Comparison of ENCODE assay signal across 9 mouse cellular contexts in genomic region chr19:5058801-5059771, GRCm38 (mm10). TPM values are rescaled to one million over a fixed set of nuclear protein-coding genes. Genes with fewer than 3 reads are reported as not detected.
DNase-seq lines count a peak whose midpoint lies in the region; ATAC-seq and TF ChIP-seq lines count a peak whose summit lies in the region.
"Had no signal": no experiment of that assay in that cellular context is flagged by ENCODE, and none has a peak within 500 bp of the region (broad histone marks: within the 10 kb centered on the region; RNA-seq: fewer than 3 reads in every experiment).

No protein-coding gene starts in this region.

- H3K79me2 ChIP-seq in heart, adult 2 months (replicated peaks; ENCODE audit: control insufficient read depth, insufficient read depth, low read length): no peaks in the 10 kb centered on the region

- H3K27me3 ChIP-seq in heart, adult 2 months (ENCODE audit: control insufficient read depth, insufficient read depth, low read length): no peaks in the 10 kb centered on the region
- no peaks in the 10 kb centered on the region; the same call in 1 of the 2 replicates for H3K27me3 ChIP-seq in hindbrain, embryonic 11.5 days (ENCODE audit: control insufficient read depth, insufficient read depth, low read length)

- H3K27ac ChIP-seq in heart, adult 2 months: peak overlapping the region; percentile 36
- H3K27ac ChIP-seq in brown adipose tissue, adult 24 weeks (replicated peaks; ENCODE audit: low read depth, low read length): 0 out of 2 replicates have a peak overlapping the region, but pooled peaks have one; percentile 2
- H3K27ac ChIP-seq in hindbrain, embryonic 11.5 days (ENCODE audit: low read depth, low read length): no peak overlapping the region

- intact Hi-C loops in heart, adult 2 months (cut with DNase I): no loop called here
- intact Hi-C loops in heart, postnatal 36 days (cut with DNase I): no loop called here

- no peaks in the 10 kb centered on the region for H3K9me3 ChIP-seq in hindbrain, embryonic 11.5 days (ENCODE audit: control insufficient read depth, low read length)
- H3K9me3 ChIP-seq: G1E had no signal

- H3K4me1 ChIP-seq in heart, adult 2 months (ENCODE audit: control insufficient read depth, insufficient read depth, low read length): peaks cover 10% of the 10 kb centered on the region
- H3K4me1 ChIP-seq in brown adipose tissue, adult 24 weeks (ENCODE audit: control insufficient read depth, insufficient read depth, insufficient read length, low read length): no peaks in the 10 kb centered on the region
- H3K4me1 ChIP-seq in hindbrain, embryonic 11.5 days (replicated peaks; ENCODE audit: control insufficient read depth, insufficient read depth, low read length): peaks cover 7% of the 10 kb centered on the region

- peak; percentile 34 for ATAC-seq in hindbrain, embryonic 11.5 days (ENCODE audit: low FRiP score)

- no peak overlapping the region for H3K9ac ChIP-seq in heart, adult 2 months (ENCODE audit: low read depth, low read length)
- H3K9ac ChIP-seq in hindbrain, embryonic 11.5 days (ENCODE audit: low read depth, low read length): no peak overlapping the region

- no peak overlapping the region for H3K4me2 ChIP-seq in hindbrain, embryonic 11.5 days (replicated peaks; ENCODE audit: low read depth, low read length)

- no peak overlapping the region for H3K4me3 ChIP-seq in heart, adult 2 months
- no peak overlapping the region for H3K4me3 ChIP-seq in brown adipose tissue, adult 24 weeks (ENCODE audit: insufficient read depth, low read depth, low read length)
- no peak overlapping the region for H3K4me3 ChIP-seq in hindbrain, embryonic 11.5 days (ENCODE audit: low read depth, low read length)

- TF ChIP-seq POLR2A in heart, adult 2 months (IDR thresholded peaks at IDR 0.05; ENCODE audit: insufficient read depth, low read depth, low read length): peak; percentile 12; the same call in 1 of the 2 replicates

- DNase-seq in heart, adult 2 months: peak; percentile 43
- no peak for DNase-seq in heart, postnatal 36 days
- DNase-seq in hindbrain, embryonic 11.5 days (ENCODE audit: low spot score): peak; percentile 27
- peak; percentile 53 for DNase-seq in lung, postnatal 36 days
- no peak for DNase-seq in adipocyte (ENCODE audit: low spot score)
- no peak for DNase-seq in layer of hippocampus, adult 11-12 months (ENCODE audit: low spot score)
- DNase-seq in cerebellum, adult 9-11 months: no peak

- no peak for TF ChIP-seq EP300 in heart, adult 2 months (IDR thresholded peaks at IDR 0.05; ENCODE audit: insufficient read depth, low read depth, low read length)

- 18% methylated on average over 10 of the region's 10 CpGs for WGBS in heart, adult 2 months
- 17% methylated on average over 10 of the region's 10 CpGs for WGBS in hindbrain, embryonic 11.5 days

- no peaks in the 10 kb centered on the region for H3K36me3 ChIP-seq in heart, adult 2 months (ENCODE audit: control insufficient read depth, insufficient read depth, low read length)
- no peaks in the 10 kb centered on the region for H3K36me3 ChIP-seq in hindbrain, embryonic 11.5 days (ENCODE audit: control insufficient read depth, insufficient read depth, low read length)

- TF ChIP-seq CTCF in heart, adult 2 months (IDR thresholded peaks at IDR 0.05): no peak

RNA-seq across cellular contexts. Expression of gene Cd248, which starts 8.8 kb away (rescaled TPM):
- total RNA-seq in heart, adult 2 months (2021): 10 to 100 TPM in 1 of 2 experiments, 1 to 10 TPM in 1; 9.3 to 12.2 TPM
- 18.1 and 20.0 TPM in 2 replicates for polyA plus RNA-seq in heart, adult 2 months (2012; rRNA removed)
- total RNA-seq in heart, postnatal 36 days (2021): 10 to 100 TPM; 13.8 to 15.1 TPM
- 10.7 and 24.4 TPM in 2 replicates for polyA plus RNA-seq in brown adipose tissue, adult 24 weeks (2012; ENCODE audit: insufficient read depth, insufficient read length, missing spikeins)
- 26.8 and 27.9 TPM in 2 replicates for polyA plus RNA-seq in hindbrain, embryonic 11.5 days (2014; fragmentation: Nextera tagmentation; extraction: Ambion mirVana)
- total RNA-seq: G1E had no signal
- polyA plus RNA-seq: G1E had no signal

RNA-seq across cellular contexts. Expression of gene Rin1, which starts 8.8 kb away (rescaled TPM):
- 1 to 10 TPM; 1.2 to 1.8 TPM for total RNA-seq in heart, adult 2 months (2021)
- 2.1 and 3.0 TPM in 2 replicates for polyA plus RNA-seq in heart, adult 2 months (2012; rRNA removed)
- total RNA-seq in heart, postnatal 36 days (2021): 1 to 10 TPM; 1.8 to 2.1 TPM
- polyA plus RNA-seq in brown adipose tissue, adult 24 weeks (2012; ENCODE audit: insufficient read depth, insufficient read length, missing spikeins): not detected in 2 replicates
- polyA plus RNA-seq in hindbrain, embryonic 11.5 days (2014; fragmentation: Nextera tagmentation; extraction: Ambion mirVana): 0.80 and 1.7 TPM in 2 replicates

RNA-seq across cellular contexts. Expression of gene Brms1, which starts 17.9 kb away (rescaled TPM):
- total RNA-seq in heart, adult 2 months (2021): 10 to 100 TPM; 14.3 to 16.9 TPM
- polyA plus RNA-seq in heart, adult 2 months (2012; rRNA removed): 17.0 and 18.1 TPM in 2 replicates
- 10 to 100 TPM; 13.9 to 15.6 TPM for total RNA-seq in heart, postnatal 36 days (2021)
- 9.8 and 15.1 TPM in 2 replicates for polyA plus RNA-seq in brown adipose tissue, adult 24 weeks (2012; ENCODE audit: insufficient read depth, insufficient read length, missing spikeins)
- polyA plus RNA-seq in hindbrain, embryonic 11.5 days (2014; fragmentation: Nextera tagmentation; extraction: Ambion mirVana): 62.0 and 66.1 TPM in 2 replicates

RNA-seq across cellular contexts. Expression of gene AC124502.3, which starts 20.4 kb away (rescaled TPM):
- total RNA-seq in heart, adult 2 months (2021): 1 to 10 TPM; 1.3 to 2.3 TPM
- 0.08 and 0.15 TPM in 2 replicates for polyA plus RNA-seq in heart, adult 2 months (2012; rRNA removed)
- total RNA-seq in heart, postnatal 36 days (2021): 1 to 10 TPM; 1.4 to 3.9 TPM
- polyA plus RNA-seq in brown adipose tissue, adult 24 weeks (2012; ENCODE audit: insufficient read depth, insufficient read length, missing spikeins): 2.0 and 3.8 TPM in 2 replicates
- 0.73 and 2.3 TPM in 2 replicates for polyA plus RNA-seq in hindbrain, embryonic 11.5 days (2014; fragmentation: Nextera tagmentation; extraction: Ambion mirVana)

RNA-seq across cellular contexts. Expression of gene B4gat1, which starts 20.5 kb away (rescaled TPM):
- total RNA-seq in heart, adult 2 months (2021): 10 to 100 TPM; 43.2 to 43.8 TPM
- polyA plus RNA-seq in heart, adult 2 months (2012; rRNA removed): 43.2 and 48.8 TPM in 2 replicates
- 10 to 100 TPM; 45.1 to 47.2 TPM for total RNA-seq in heart, postnatal 36 days (2021)
- polyA plus RNA-seq in brown adipose tissue, adult 24 weeks (2012; ENCODE audit: insufficient read depth, insufficient read length, missing spikeins): 9.3 and 10.3 TPM in 2 replicates
- 35.4 and 45.2 TPM in 2 replicates for polyA plus RNA-seq in hindbrain, embryonic 11.5 days (2014; fragmentation: Nextera tagmentation; extraction: Ambion mirVana)

Comparison
In these comparisons a context has a peak if more than half of its experiments do, and no peak if none do; other contexts are left out.
1. DNase-seq: peak in heart, adult 2 months (2 of 2), hindbrain, embryonic 11.5 days (single experiment) and lung, postnatal 36 days (single experiment); none in heart, postnatal 36 days (0 of 2), adipocyte (single experiment), layer of hippocampus, adult 11-12 months (single experiment) and cerebellum, adult 9-11 months (single experiment).